Mouse (Mus musculus) neural tube, embryonic 11.5 days (tissue): ENCODE results near the gene Gcnt2. TPM values are rescaled to one million over a fixed set of nuclear protein-coding genes. Genes with fewer than 3 reads are reported as not detected.

Experiments
- microRNA-seq: library from miRNA; unstranded; fragments of <30 nt; microRNA quantifications from one replicate; pipeline ENCODE4, GENCODE M21; 2016
- polyA plus RNA-seq: library from polyadenylated mRNA; unstranded; fragments of >200 nt; fragmentation: Nextera tagmentation; extraction: Ambion mirVana; gene quantifications from 2 replicates; pipeline ENCODE4 v1.2.1, GENCODE M21; 2014

Gene Gcnt2
- polyA plus RNA-seq, 1 experiment from 2014 or later, result 6.9 TPM

Small RNA genes within 50 kb of the gene (microRNA-seq; reads per million reads assigned to microRNA genes)
- not detected for gene Mir5124a

Other genes starting within 250 kb of the Gcnt2 start
- 12.9 and 13.7 TPM in 2 replicates for gene Tfap2a, start 121.4 kb upstream of the Gcnt2 start, polyA plus RNA-seq
- 77.7 and 81.0 TPM in 2 replicates for gene Pak1ip1, start 141.3 kb downstream of the Gcnt2 start, polyA plus RNA-seq
- gene Tmem14c, start 156.5 kb downstream of the Gcnt2 start, polyA plus RNA-seq, result 193 and 202 TPM in 2 replicates
- 0.39 and 0.76 TPM in 2 replicates for gene Mak, start 220.0 kb downstream of the Gcnt2 start, polyA plus RNA-seq